Mouse (Mus musculus) spleen, adult 2 months (tissue): Measurements from ENCODE around the gene Col6a1. TPM values are rescaled to one million over a fixed set of nuclear protein-coding genes. Genes with fewer than 3 reads are reported as not detected.

Source experiments
- DNase-seq, 2 experiments: peaks; one replicate each; pipeline versions ENCODE4 v3.0.0 to v3.0.0-alpha.2; 2012 to 2021; ENCODE audit warnings: low spot score in 2 of 2, low read depth in 1 of 2
- H3K27ac ChIP-seq: fragments of 200-500 bp; 2 replicates; pipeline ENCODE4 v1.5.1; 2012; ENCODE audit warnings: low read length, inconsistent platforms; ENCODE audit not compliant: insufficient read depth
- H3K27me3 ChIP-seq: fragments of 200-500 bp; 2 replicates; pipeline ENCODE4 v1.6.1; 2012; ENCODE audit warnings: mild to moderate bottlenecking, moderate library complexity, low read length, inconsistent platforms; ENCODE audit not compliant: control insufficient read depth, insufficient read depth
- H3K36me3 ChIP-seq: fragments of 200-500 bp; 2 replicates; pipeline ENCODE4 v1.6.1; 2012; ENCODE audit warnings: mild to moderate bottlenecking, low read length, inconsistent platforms; ENCODE audit not compliant: control insufficient read depth, insufficient read depth
- H3K4me1 ChIP-seq: fragments of 200-500 bp; 2 replicates; pipeline ENCODE4 v1.6.1; 2011; ENCODE audit warnings: inconsistent platforms; ENCODE audit not compliant: control insufficient read depth, insufficient read depth, insufficient read length
- H3K4me3 ChIP-seq: fragments of 200-500 bp; 2 replicates; pipeline ENCODE4 v1.5.1; 2011; ENCODE audit warnings: mild to moderate bottlenecking, inconsistent platforms; ENCODE audit not compliant: insufficient read depth, insufficient read length; ENCODE audit errors: extremely low read depth
- CTCF ChIP-seq: fragments of 200-500 bp; IDR thresholded peaks from 2 replicates; pipeline ENCODE4 v1.5.1; 2011; ENCODE audit warnings: mild to moderate bottlenecking, inconsistent platforms; ENCODE audit not compliant: insufficient read depth, insufficient read length, insufficient replicate concordance; ENCODE audit errors: extremely low read depth
- POLR2A ChIP-seq: fragments of 200-500 bp; IDR thresholded peaks from 2 replicates; pipeline ENCODE4 v1.6.1; 2011; ENCODE audit warnings: low read depth, low read length, inconsistent platforms
- WGBS: fragments of 180-500 bp; shearing (Covaris S2); methylation state at CpG from one replicate; pipeline ENCODE4 v1.1.7; 2018; 5-methylcytosine and 5-hydroxymethylcytosine counted together
- polyA plus RNA-seq: library from polyadenylated mRNA; depleted of rRNA; stranded (reverse); fragments of >200 nt; gene quantifications from 2 replicates; pipeline ENCODE4 v1.2.3, GENCODE M21; 2012

Col6a1 gene
- polyA plus RNA-seq, 1 experiment, result 14.3 TPM

DNA sequence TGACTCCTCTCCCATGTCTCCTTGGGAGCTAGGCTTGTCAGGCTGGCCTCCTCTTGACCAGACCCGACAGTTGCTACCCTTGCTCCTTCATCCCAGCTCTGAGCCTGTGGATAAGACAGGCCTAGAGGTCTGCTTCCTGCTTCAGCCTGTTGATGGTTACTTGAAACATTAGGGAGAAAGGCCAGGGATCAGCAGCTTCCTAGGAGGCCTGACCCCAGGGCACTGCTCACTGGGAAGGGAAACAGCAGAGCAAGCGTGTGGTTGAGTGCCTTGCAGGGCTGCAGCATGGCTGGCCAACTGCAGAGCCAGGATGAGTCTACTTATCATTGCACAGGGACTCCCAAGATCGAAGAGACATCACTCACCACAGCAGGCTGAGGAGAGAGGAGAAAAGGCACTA is 13.5 kb downstream of the Col6a1 start:
- no peak for DNase-seq
- TF ChIP-seq POLR2A, result no peak
- TF ChIP-seq CTCF, result no peak
- 76% methylated on average over 3 of the region's 3 CpGs for WGBS
- Histone ChIP-seq H3K4me1 (no peaks in the 10 kb centered on the region), H3K36me3 (no peaks in the 10 kb centered on the region), H3K4me3 (no peak overlapping the region), H3K27me3 (no peaks in the 10 kb centered on the region), H3K27ac (no peak overlapping the region)

DNA sequence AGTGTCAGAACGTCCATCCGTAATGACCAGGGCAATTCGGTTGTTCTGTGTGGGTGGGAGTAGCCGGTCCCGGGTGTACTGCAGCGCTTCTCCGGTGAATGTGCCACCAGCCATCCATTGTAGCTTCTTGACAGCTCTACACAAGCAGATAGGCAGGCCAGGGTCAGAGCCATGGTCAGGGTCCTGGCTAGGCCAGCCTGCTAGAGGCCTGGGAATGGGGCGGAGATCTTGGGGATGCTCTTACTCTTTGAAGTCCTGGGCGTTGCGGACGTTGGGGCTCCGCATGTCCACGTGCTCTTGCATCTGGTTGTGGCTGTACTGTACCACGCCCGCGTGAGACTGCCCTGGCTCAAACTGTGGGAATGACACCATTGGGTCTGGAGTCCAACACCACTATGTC is 14.6 kb downstream of the Col6a1 start:
- TF ChIP-seq POLR2A, result no peak
- TF ChIP-seq CTCF, result no peak
- no peak for DNase-seq
- H3K36me3 ChIP-seq, result no peaks in the 10 kb centered on the region
- no peak overlapping the region for H3K27ac ChIP-seq
- WGBS, result 95% methylated on average over 16 of the region's 16 CpGs
- H3K4me3 ChIP-seq, result no peak overlapping the region
- no peaks in the 10 kb centered on the region for H3K27me3 ChIP-seq
- H3K4me1 ChIP-seq, result no peaks in the 10 kb centered on the region

DNA sequence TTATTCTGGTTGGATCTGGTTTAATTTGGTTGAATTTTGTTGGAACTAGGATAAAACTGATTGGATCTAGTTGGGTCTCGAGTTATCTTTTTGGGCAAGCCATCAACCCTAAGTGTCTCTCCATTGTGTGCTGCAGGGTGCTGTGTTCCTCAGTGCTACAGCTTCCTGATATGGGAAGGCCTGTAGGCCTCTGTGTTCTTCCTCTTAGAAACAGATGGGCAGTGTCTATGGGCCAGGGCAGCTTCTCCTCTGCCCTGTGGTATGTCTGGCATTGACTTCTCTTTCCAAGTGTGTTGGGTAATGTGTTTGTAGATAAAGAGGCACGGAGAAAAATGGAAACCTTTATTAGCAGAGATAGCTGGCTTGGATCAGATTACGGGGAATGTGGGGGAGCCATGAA is 17.5 kb downstream of the Col6a1 start:
- H3K4me3 ChIP-seq, result no peak overlapping the region
- DNase-seq, result no peak
- no peaks in the 10 kb centered on the region for H3K27me3 ChIP-seq
- no peak overlapping the region for H3K27ac ChIP-seq
- no peaks in the 10 kb centered on the region for H3K4me1 ChIP-seq
- H3K36me3 ChIP-seq, result no peaks in the 10 kb centered on the region
- WGBS, result 79% methylated on average over 3 of the region's 3 CpGs
- TF ChIP-seq POLR2A, result no peak
- no peak for TF ChIP-seq CTCF

DNA sequence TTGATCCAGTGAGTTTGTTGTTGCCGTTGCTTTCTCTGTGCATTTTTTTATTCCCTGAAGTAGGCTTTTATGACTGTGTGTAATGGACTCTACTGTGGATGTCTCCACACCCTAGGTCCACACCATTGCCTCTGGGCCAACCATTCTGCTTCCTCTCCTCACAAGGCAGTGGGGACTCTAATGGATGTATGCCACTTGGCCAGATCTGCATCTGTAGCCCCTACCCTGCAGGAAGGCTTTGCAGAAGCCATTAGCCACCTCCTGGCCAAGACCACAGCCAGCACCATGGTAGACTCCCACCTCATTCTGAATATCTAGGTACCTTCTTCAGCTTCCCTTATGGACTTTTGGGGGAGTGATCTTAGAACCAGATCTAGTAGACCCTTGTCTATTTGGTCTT is 18.4 kb downstream of the Col6a1 start:
- WGBS, result 96% methylated on average over 1 of the region's 1 CpGs
- no peak overlapping the region for H3K27ac ChIP-seq
- H3K4me3 ChIP-seq, result no peak overlapping the region
- no peak for DNase-seq
- H3K36me3 ChIP-seq, result no peaks in the 10 kb centered on the region
- TF ChIP-seq POLR2A, result no peak
- no peak for TF ChIP-seq CTCF
- H3K4me1 ChIP-seq, result no peaks in the 10 kb centered on the region
- H3K27me3 ChIP-seq, result no peaks in the 10 kb centered on the region

GRCm38 (mm10) chr10:76707001-76707400 is 19.0 kb downstream of the Col6a1 start:
- DNase-seq, result no peak
- Histone ChIP-seq H3K27ac (no peak overlapping the region), H3K4me3 (no peak overlapping the region), H3K27me3 (no peaks in the 10 kb centered on the region), H3K4me1 (no peaks in the 10 kb centered on the region), H3K36me3 (no peaks in the 10 kb centered on the region)
- WGBS, result 74% methylated on average over 2 of the region's 2 CpGs
- TF ChIP-seq CTCF (no peak), POLR2A (no peak)

GRCm38 (mm10) chr10:76704358-76704757 is 21.6 kb downstream of the Col6a1 start:
- DNase-seq, result no peak
- TF ChIP-seq POLR2A (no peak), CTCF (no peak)
- WGBS, result 72% methylated on average over 3 of the region's 3 CpGs

GRCm38 (mm10) chr10:76701446-76701845 is 24.5 kb downstream of the Col6a1 start:
- no peaks in the 10 kb centered on the region for H3K4me1 ChIP-seq
- H3K4me3 ChIP-seq, result no peak overlapping the region
- WGBS, result 86% methylated on average over 2 of the region's 2 CpGs
- no peak overlapping the region for H3K27ac ChIP-seq
- no peak for DNase-seq
- H3K36me3 ChIP-seq, result no peaks in the 10 kb centered on the region
- no peaks in the 10 kb centered on the region for H3K27me3 ChIP-seq
- TF ChIP-seq POLR2A (no peak), CTCF (no peak)

More at GRCm38 (mm10) chr10:76704358-76704757, 21.6 kb downstream of the Col6a1 start:
- H3K27me3 ChIP-seq, result no peaks in the 10 kb centered on the region
- no peak overlapping the region for H3K4me3 ChIP-seq
- H3K36me3 ChIP-seq, result no peaks in the 10 kb centered on the region
- no peaks in the 10 kb centered on the region for H3K4me1 ChIP-seq
- no peak overlapping the region for H3K27ac ChIP-seq
